Mouse (Mus musculus) hindbrain, embryonic 11.5 days (tissue): ENCODE measurements around the gene Fbxw17. TPM values are rescaled to one million over a fixed set of nuclear protein-coding genes. Genes with fewer than 3 reads are reported as not detected.
"Not testable (repeated sequence)": the region's sequence is repeated elsewhere in the genome, so short reads cannot be mapped to it uniquely, and the experiment has no call there.

ENCODE experiments used
- ATAC-seq: fragments of 200-750 bp; cut with Nextera tagmentation; 2 replicates; pipeline ENCODE4 v1.8.0; 2017; ENCODE audit warnings: mild to moderate bottlenecking, moderate TSS enrichment, moderate library complexity; ENCODE audit not compliant: low FRiP score
- DNase-seq: peaks from one replicate; pipeline ENCODE4 v3.0.0-alpha.2; 2015; ENCODE audit warnings: low spot score
- H3K27ac ChIP-seq: fragments of 300-500 bp; sonication (generic); 2 replicates; pipeline ENCODE4 v1.5.1; 2014; ENCODE audit warnings: mild to moderate bottlenecking, low read depth, low read length
- H3K27me3 ChIP-seq: fragments of 300-500 bp; sonication (generic); 2 replicates; pipeline ENCODE4 v1.6.1; 2014; ENCODE audit warnings: mild to moderate bottlenecking, low read length, moderate library complexity, mixed read lengths; ENCODE audit not compliant: control insufficient read depth, insufficient read depth
- H3K36me3 ChIP-seq: fragments of 300-500 bp; sonication (generic); 2 replicates; pipeline ENCODE4 v1.6.1; 2014; ENCODE audit warnings: mild to moderate bottlenecking, low read length, moderate library complexity, mixed read lengths; ENCODE audit not compliant: control insufficient read depth, insufficient read depth
- H3K4me1 ChIP-seq: fragments of 300-500 bp; sonication (generic); replicated peaks from 2 replicates; pipeline ENCODE4 v1.6.1; 2014; ENCODE audit warnings: low read length, mixed read lengths; ENCODE audit not compliant: control insufficient read depth, insufficient read depth
- H3K4me2 ChIP-seq: fragments of 300-500 bp; sonication (generic); replicated peaks from 2 replicates; pipeline ENCODE4 v1.6.1; 2014; ENCODE audit warnings: mild to moderate bottlenecking, low read depth, low read length
- H3K4me3 ChIP-seq: fragments of 300-500 bp; sonication (generic); 2 replicates; pipeline ENCODE4 v1.5.1; 2014; ENCODE audit warnings: low read depth, low read length
- H3K9ac ChIP-seq: fragments of 300-500 bp; sonication (generic); 2 replicates; pipeline ENCODE4 v1.6.1; 2014; ENCODE audit warnings: low read depth, low read length
- H3K9me3 ChIP-seq: fragments of 300-500 bp; sonication (generic); 2 replicates; pipeline ENCODE4 v1.6.1; 2016; ENCODE audit warnings: low read length; ENCODE audit not compliant: control insufficient read depth
- WGBS: fragments of 180-500 bp; shearing (Covaris S2); extraction: QIAGEN DNeasy Blood & Tissue Kit; methylation state at CpG from one replicate; pipeline ENCODE4 v1.1.7; 2014; 5-methylcytosine and 5-hydroxymethylcytosine counted together
- polyA plus RNA-seq: library from polyadenylated mRNA; unstranded; fragments of >200 nt; fragmentation: Nextera tagmentation; extraction: Ambion mirVana; gene quantifications from 2 replicates; pipeline ENCODE4 v1.2.1, GENCODE M21; 2014

The Fbxw17 gene
- polyA plus RNA-seq: 34.9 and 36.4 TPM in 2 replicates

DNA sequence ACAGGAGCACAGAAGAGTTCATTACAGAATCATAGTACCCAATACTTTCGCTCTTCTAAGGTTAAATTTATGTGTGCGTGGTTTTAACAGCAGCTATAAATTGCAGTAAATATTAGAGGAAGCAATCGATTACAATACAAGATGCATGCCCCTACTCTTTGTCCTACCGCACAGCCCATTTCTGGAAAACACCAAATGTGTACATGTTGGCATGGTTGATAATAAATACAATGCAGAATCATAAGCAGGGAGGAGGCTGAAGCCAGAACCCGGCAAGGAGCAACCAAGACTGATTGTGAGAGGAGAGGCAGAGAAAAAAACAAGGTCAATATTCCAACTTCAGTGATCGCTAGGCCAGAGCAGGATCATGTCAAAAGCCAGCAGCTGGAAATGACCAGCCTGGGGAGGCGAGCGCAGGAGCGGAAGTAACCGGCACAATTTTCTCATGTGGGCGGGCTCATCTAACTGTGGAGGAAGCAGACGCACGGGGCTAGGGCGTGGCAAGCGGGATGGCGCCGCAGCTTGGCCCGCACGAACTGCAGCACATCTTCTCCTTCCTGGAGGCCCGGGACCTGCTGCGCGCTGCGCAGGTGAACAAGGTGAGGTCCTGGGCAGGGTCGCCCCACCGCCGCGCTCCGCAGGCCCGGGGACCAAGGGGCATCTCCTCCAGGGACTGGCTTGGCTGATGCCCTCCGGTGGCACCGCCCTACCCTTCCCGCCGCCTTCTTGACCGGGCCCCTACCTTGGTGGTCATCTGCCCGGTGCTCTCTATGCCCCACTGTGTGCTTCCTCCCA lies at the start of gene Fbxw17:
Gene Fbxw17 (plus strand): TSS at position 476 of the 795 bp plus-strand sequence.
- peak within 1 kb of the TSS; percentile 87 for H3K9ac ChIP-seq
- no peaks in the 10 kb centered on the region for H3K9me3 ChIP-seq
- H3K36me3 ChIP-seq: no peaks in the 10 kb centered on the region
- H3K4me1 ChIP-seq: no peaks in the 10 kb centered on the region
- H3K4me3 ChIP-seq: peak within 1 kb of the TSS; percentile 85
- H3K27me3 ChIP-seq: no peaks in the 10 kb centered on the region
- 12% methylated on average over 35 of the region's 35 CpGs for WGBS
- peak within 1 kb of the TSS; percentile 71 for H3K4me2 ChIP-seq
- ATAC-seq (peak; percentile 98), DNase-seq (peak; percentile 83)
- H3K27ac ChIP-seq: no peak within 1 kb of the TSS

DNA sequence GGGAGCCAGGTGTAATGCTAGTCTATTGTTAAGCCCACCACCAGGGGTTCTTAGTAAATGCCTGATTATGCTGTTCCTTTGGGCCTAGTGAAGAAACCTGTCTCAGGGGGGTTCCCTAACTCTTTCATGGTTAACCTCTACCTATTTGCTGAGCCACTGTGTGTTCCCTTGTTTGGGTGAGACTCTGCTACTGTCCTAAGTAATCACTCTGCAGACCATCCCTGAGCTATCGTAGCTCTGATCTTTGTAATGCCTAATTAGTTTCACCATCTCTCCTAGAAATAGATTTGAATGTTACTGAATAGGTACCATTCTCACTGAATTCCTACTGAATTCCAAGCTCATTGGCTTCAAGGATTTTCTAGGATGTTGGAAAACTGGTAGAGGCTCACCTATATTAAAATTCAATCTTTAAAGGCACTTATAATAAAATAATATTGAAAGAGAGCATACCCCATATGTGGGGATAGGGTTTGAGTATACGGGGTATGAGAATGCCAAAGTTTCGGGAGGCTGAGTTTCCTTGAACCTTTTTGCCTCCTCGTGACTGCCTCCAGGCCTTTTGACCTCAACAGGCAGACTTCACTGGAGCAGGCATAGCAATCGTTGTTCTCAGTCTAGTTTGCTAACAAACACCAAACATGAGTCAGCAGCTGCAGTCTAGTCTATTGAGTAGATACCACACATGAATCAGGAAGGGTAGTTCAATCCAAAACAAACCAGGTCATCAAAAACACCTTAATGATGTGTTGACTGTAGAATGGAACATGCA lies 44.5 kb upstream of the Fbxw17 start:
- H3K36me3 ChIP-seq, H3K27me3 ChIP-seq, H3K4me1 ChIP-seq, H3K9me3 ChIP-seq, H3K9ac ChIP-seq, DNase-seq, H3K4me2 ChIP-seq, ATAC-seq, H3K27ac ChIP-seq, H3K4me3 ChIP-seq: not testable (repeated sequence)
- 77% methylated on average over 5 of the region's 5 CpGs for WGBS

DNA sequence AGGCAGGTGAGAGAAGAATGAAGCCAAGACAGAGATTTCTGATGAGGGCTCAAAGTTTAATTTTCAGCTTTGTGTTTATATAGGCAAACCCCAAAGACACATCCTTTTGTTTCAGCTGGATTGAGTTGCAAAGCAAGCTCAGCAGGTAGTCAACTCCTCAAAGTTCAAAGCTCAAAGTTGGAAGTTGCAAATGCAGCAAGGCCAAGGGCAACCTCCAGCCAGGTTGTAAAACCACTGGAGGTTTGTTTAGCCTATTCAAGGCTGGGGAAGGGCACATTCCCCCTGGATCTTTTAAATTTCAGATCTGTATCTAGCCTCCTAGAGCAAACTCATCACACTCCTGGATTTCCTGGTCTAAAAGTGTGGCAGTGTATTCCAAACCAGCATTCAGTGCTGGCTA lies 28.5 kb upstream of the Fbxw17 start:
- not testable (repeated sequence) for DNase-seq, H3K4me2 ChIP-seq, ATAC-seq

DNA sequence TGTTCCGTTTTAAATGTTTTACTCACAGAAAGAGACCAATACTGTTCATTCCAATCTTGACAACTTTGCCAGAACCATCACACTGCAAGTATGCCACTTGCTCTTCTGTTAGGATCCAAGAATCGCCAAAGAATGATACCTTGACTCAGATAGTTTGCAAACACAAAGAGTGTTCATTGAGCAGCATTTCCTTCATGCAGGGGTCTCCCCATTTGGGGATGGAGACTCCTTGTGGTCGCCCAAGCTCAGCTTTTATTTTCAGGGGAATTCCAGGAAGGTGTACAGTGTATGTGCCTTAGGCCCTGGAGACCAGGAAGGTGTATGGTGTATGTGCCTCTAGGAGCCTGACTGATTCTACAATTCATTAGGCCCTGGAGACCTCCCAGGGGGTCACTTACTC lies 757 bp downstream of the Fbxw17 start:
- Histone ChIP-seq H3K27me3 (no peaks in the 10 kb centered on the region), H3K36me3 (no peaks in the 10 kb centered on the region), H3K27ac (no peak overlapping the region), H3K9me3 (no peaks in the 10 kb centered on the region), H3K4me2 (peak overlapping the region; percentile 71), H3K4me1 (no peaks in the 10 kb centered on the region), H3K9ac (peak overlapping the region; percentile 87; the same call in 1 of the 2 replicates), H3K4me3 (peak overlapping the region; percentile 85)
- 50% methylated on average over 3 of the region's 3 CpGs for WGBS
- DNase-seq (peak; percentile 8), ATAC-seq (no peak)

More for the DNA sequence above, 28.5 kb upstream of the Fbxw17 start:
- H3K27ac ChIP-seq, H3K9me3 ChIP-seq, H3K4me1 ChIP-seq, H3K9ac ChIP-seq, H3K4me3 ChIP-seq, H3K36me3 ChIP-seq, H3K27me3 ChIP-seq: not testable (repeated sequence)

DNA sequence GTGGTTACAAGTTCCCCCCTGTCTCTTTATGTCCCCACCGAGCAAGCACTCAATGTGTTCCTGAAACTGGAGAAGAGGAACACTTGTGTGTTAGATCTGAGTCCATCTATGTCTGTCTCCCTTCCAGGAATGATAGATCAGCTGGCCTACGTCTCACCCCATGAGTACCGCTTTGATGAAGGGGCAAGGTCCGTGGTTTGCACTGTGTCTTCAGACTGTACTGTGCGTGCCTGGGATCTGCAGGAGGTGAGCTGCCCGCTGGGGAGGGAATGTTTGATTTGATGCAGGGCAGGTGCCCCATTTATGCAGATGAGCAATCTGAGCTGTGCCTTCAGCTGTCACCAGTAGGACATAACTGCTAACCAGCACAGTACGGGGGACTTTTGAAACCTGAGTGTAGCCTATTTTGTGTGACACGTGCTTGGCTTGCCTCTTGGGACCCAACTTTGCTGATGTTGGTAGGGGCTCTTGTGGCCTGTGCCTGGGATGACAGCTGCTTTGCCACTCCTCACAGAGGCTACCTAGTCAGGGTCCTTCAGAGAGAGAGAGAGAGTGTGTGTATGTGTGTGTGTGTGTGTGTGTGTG lies 6.1 kb downstream of the Fbxw17 start:
- WGBS: 87% methylated on average over 8 of the region's 8 CpGs
- Histone ChIP-seq H3K4me1 (no peaks in the 10 kb centered on the region), H3K27me3 (no peaks in the 10 kb centered on the region), H3K27ac (no peak overlapping the region), H3K4me2 (no peak overlapping the region), H3K4me3 (no peak overlapping the region), H3K36me3 (peaks cover 11% of the 10 kb centered on the region; the same call in 1 of the 2 replicates), H3K9me3 (no peaks in the 10 kb centered on the region), H3K9ac (no peak overlapping the region)
- DNase-seq (no peak), ATAC-seq (no peak)

DNA sequence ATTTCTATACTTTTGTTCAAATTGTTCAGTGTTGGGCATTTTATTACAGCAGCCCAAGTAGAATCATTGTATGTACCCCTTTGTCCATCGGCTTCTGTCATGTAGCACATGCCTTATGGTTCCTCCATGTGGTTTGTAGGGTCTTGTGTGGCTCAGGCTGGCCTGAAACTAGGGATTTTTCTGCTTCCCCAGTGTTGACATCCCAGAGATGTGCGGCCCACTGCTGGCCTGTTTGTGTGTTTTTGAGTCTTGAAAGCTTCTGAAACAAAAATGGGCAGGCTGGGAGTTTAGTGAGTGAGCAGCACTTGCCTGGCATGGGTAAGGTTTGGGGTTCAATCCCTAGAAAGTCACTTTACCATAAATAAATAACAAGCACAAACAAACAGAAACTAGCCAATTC lies 6.9 kb downstream of the Fbxw17 start:
- Histone ChIP-seq H3K9me3 (no peaks in the 10 kb centered on the region), H3K4me3 (no peak overlapping the region), H3K36me3 (peaks cover 11% of the 10 kb centered on the region; the same call in 1 of the 2 replicates), H3K27ac (no peak overlapping the region), H3K9ac (no peak overlapping the region), H3K4me2 (no peak overlapping the region), H3K4me1 (no peaks in the 10 kb centered on the region), H3K27me3 (no peaks in the 10 kb centered on the region)
- ATAC-seq (no peak), DNase-seq (no peak)
- WGBS: 88% methylated on average over 2 of the region's 2 CpGs

DNA sequence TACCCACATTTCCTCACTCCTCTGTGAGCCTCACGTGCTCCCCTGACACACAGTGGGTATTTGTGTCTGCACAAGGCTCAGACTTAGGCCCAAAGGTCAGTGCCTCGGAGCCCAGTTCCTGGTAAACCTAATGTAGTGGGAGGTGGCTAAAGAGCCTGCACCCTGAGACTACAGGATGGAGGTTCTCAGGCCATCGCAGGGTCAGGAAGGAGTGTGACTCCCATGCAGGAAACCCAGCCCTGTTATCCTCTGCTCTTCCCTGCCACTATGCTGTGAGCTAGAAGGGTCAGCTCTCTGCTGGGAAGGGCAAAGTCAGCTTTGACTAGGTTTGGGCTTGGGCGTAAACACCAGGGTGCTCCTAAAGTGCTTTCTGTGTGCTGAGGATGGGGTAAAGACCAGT lies 9.0 kb downstream of the Fbxw17 start:
- Histone ChIP-seq H3K27me3 (no peaks in the 10 kb centered on the region), H3K9ac (no peak overlapping the region), H3K36me3 (peaks cover 11% of the 10 kb centered on the region; the same call in 1 of the 2 replicates), H3K27ac (no peak overlapping the region), H3K4me2 (no peak overlapping the region), H3K4me1 (no peaks in the 10 kb centered on the region), H3K9me3 (no peaks in the 10 kb centered on the region), H3K4me3 (no peak overlapping the region)
- DNase-seq (no peak), ATAC-seq (no peak)
- WGBS: 87% methylated on average over 4 of the region's 4 CpGs

DNA sequence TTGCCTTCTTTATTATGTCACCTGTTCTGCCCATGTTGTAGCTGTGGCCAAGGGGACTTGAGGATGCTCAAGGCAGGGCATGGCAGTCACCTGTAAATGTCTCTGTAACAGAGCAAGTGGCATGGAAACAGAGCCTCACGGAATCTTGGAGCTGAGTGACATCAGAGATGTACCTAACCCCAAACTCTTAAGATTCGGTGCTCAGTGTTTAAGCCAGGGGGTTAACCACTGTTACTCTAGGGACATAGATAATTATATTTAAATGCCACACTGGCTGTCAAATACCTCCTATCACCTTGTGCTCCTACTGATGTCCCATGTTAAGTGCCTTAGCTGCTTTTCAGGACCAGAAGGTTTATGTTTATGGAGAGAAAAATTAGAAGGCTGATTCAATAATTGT lies 26.1 kb downstream of the Fbxw17 start, which contains the start of gene Gm47429:
Gene Gm47429 (minus strand): TSS at position 101 of the 400 bp plus-strand sequence.
- no peaks in the 10 kb centered on the region for H3K36me3 ChIP-seq
- DNase-seq: no peak
- WGBS: 95% methylated on average over 2 of the region's 2 CpGs
- no peak within 1 kb of the TSS for H3K4me3 ChIP-seq
- H3K27ac ChIP-seq: no peak within 1 kb of the TSS
- H3K4me1 ChIP-seq: no peaks in the 10 kb centered on the region
- no peak within 1 kb of the TSS for H3K4me2 ChIP-seq
- no peak for ATAC-seq
- H3K9me3 ChIP-seq: no peaks in the 10 kb centered on the region
- H3K9ac ChIP-seq: no peak within 1 kb of the TSS
- H3K27me3 ChIP-seq: no peaks in the 10 kb centered on the region
